Mouse (Mus musculus): ENCODE measurements around the gene Gm45717. TPM values are rescaled to one million over a fixed set of nuclear protein-coding genes. Genes with fewer than 3 reads are reported as not detected.

The Gm45717 gene
- polyA plus RNA-seq, 1 experiment: 1.1 TPM

- Histone ChIP-seq H3K36me3 (ENCODE audit: control insufficient read depth, insufficient read depth, low read length) (no peaks in the 10 kb centered on the region), H3K27me3 (ENCODE audit: control insufficient read depth, insufficient read depth, low read length) (no peaks in the 10 kb centered on the region), H3K27ac (ENCODE audit: insufficient read depth, low read depth, low read length) (peak overlapping the region; percentile 96), H3K4me3 (ENCODE audit: low read depth, low read length) (no peak overlapping the region), H3K4me1 (ENCODE audit: control insufficient read depth, insufficient read depth, insufficient read length, low read length) (peaks cover 26% of the 10 kb centered on the region)
- WGBS: 28% methylated on average over 5 of the region's 5 CpGs
- TF ChIP-seq POLR2A (IDR thresholded peaks at IDR 0.05; ENCODE audit: low read depth, low read length): 0 out of 2 replicates have a peak, but pooled peaks have one; percentile 16
- no peak for TF ChIP-seq CTCF (IDR thresholded peaks at IDR 0.05; ENCODE audit: extremely low read depth, insufficient read length, insufficient replicate concordance, low read depth, low read length)
Measured at GRCm38 (mm10) chr7:140912846-140913482, 42.8 kb downstream of the Gm45717 start.

- H3K4me3 ChIP-seq (ENCODE audit: low read depth, low read length): no peak overlapping the region
- peak overlapping the region; percentile 96 for H3K27ac ChIP-seq (ENCODE audit: insufficient read depth, low read depth, low read length)
- 20% methylated on average over 3 of the region's 3 CpGs for WGBS
- H3K27me3 ChIP-seq (ENCODE audit: control insufficient read depth, insufficient read depth, low read length): no peaks in the 10 kb centered on the region
- TF ChIP-seq CTCF (IDR thresholded peaks at IDR 0.05; ENCODE audit: extremely low read depth, insufficient read length, insufficient replicate concordance, low read depth, low read length): no peak
- H3K36me3 ChIP-seq (ENCODE audit: control insufficient read depth, insufficient read depth, low read length): no peaks in the 10 kb centered on the region
- peaks cover 26% of the 10 kb centered on the region for H3K4me1 ChIP-seq (ENCODE audit: control insufficient read depth, insufficient read depth, insufficient read length, low read length)
Measured at GRCm38 (mm10) chr7:140912293-140912692, 43.4 kb downstream of the Gm45717 start.

DNA sequence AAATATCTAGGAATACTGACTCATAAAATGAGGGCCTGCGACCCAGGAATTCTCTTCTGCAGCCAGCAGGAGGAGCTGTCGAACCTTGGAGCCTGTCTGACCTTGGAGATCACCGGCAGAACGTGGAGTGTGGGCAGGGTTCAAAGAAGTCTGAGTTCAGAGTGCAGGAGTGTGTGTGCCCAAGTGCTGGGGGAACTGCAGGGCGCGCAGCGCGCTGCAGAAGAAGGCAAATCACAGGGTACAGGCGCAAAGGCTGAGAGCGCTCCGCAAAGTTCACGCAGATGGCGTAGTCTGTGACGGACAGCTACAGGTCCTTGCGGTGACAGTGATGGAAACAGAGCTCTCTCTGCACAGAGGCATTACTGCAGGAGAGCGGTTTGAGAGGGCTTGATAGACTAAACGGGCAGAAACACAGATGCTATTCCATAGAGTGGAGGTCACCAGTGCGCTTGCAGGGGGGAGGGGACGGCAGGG lies 47.1 kb downstream of the Gm45717 start:
- H3K27ac ChIP-seq (ENCODE audit: insufficient read depth, low read depth, low read length): no peak overlapping the region
- no peak for TF ChIP-seq POLR2A (IDR thresholded peaks at IDR 0.05; ENCODE audit: low read depth, low read length)
- TF ChIP-seq CTCF (IDR thresholded peaks at IDR 0.05; ENCODE audit: extremely low read depth, insufficient read length, insufficient replicate concordance, low read depth, low read length): peak; percentile 96
- H3K4me3 ChIP-seq (ENCODE audit: low read depth, low read length): peak overlapping the region; percentile 34
- no peaks in the 10 kb centered on the region for H3K36me3 ChIP-seq (ENCODE audit: control insufficient read depth, insufficient read depth, low read length)
- peaks cover 5% of the 10 kb centered on the region for H3K4me1 ChIP-seq (ENCODE audit: control insufficient read depth, insufficient read depth, insufficient read length, low read length)
- no peaks in the 10 kb centered on the region for H3K27me3 ChIP-seq (ENCODE audit: control insufficient read depth, insufficient read depth, low read length)
- under 1% methylated on average over 19 of the region's 19 CpGs for WGBS

DNA sequence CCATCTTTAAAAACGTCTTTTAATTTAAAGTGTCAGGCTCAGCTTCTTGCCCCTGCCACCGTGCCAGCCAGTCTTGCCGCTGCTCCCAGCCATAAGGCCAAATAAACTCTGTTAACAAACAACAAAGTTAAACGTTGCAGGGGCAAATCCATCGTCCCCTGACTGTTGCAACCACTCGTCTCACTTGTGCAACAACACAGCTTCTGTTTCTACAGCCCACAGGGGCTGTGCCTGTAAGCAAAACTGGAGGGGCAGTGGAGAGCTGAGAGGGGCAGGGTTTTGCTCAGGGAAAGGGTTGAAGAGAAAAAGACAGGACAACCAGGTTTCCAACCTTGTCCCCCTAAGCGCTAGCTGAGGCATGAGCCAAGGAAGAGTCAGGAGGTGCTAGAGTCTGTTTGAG lies 47.6 kb downstream of the Gm45717 start:
- 49% methylated on average over 7 of the region's 7 CpGs for WGBS
- no peak for TF ChIP-seq POLR2A (IDR thresholded peaks at IDR 0.05; ENCODE audit: low read depth, low read length)
- TF ChIP-seq CTCF (IDR thresholded peaks at IDR 0.05; ENCODE audit: extremely low read depth, insufficient read length, insufficient replicate concordance, low read depth, low read length): no peak
- Histone ChIP-seq H3K36me3 (ENCODE audit: control insufficient read depth, insufficient read depth, low read length) (no peaks in the 10 kb centered on the region), H3K27ac (ENCODE audit: insufficient read depth, low read depth, low read length) (no peak overlapping the region), H3K4me3 (ENCODE audit: low read depth, low read length) (no peak overlapping the region), H3K27me3 (ENCODE audit: control insufficient read depth, insufficient read depth, low read length) (no peaks in the 10 kb centered on the region), H3K4me1 (ENCODE audit: control insufficient read depth, insufficient read depth, insufficient read length, low read length) (peaks cover 5% of the 10 kb centered on the region)

- no peak overlapping the region for H3K4me3 ChIP-seq (ENCODE audit: low read depth, low read length)
- no peak overlapping the region for H3K27ac ChIP-seq (ENCODE audit: insufficient read depth, low read depth, low read length)
- peaks cover 5% of the 10 kb centered on the region for H3K4me1 ChIP-seq (ENCODE audit: control insufficient read depth, insufficient read depth, insufficient read length, low read length)
- H3K36me3 ChIP-seq (ENCODE audit: control insufficient read depth, insufficient read depth, low read length): no peaks in the 10 kb centered on the region
- WGBS: 86% methylated on average over 7 of the region's 7 CpGs
- no peaks in the 10 kb centered on the region for H3K27me3 ChIP-seq (ENCODE audit: control insufficient read depth, insufficient read depth, low read length)
- no peak for TF ChIP-seq POLR2A (IDR thresholded peaks at IDR 0.05; ENCODE audit: low read depth, low read length)
- TF ChIP-seq CTCF (IDR thresholded peaks at IDR 0.05; ENCODE audit: extremely low read depth, insufficient read length, insufficient replicate concordance, low read depth, low read length): no peak
Measured at GRCm38 (mm10) chr7:140907697-140908096, 48.0 kb downstream of the Gm45717 start.

GRCm38 (mm10) chr7:140907131-140907530 lies 48.6 kb downstream of the Gm45717 start:
- no peaks in the 10 kb centered on the region for H3K36me3 ChIP-seq (ENCODE audit: control insufficient read depth, insufficient read depth, low read length)
- H3K4me3 ChIP-seq (ENCODE audit: low read depth, low read length): no peak overlapping the region
- peaks cover 2% of the 10 kb centered on the region; the same call in 1 of the 2 replicates for H3K4me1 ChIP-seq (ENCODE audit: control insufficient read depth, insufficient read depth, insufficient read length, low read length)
- no peaks in the 10 kb centered on the region for H3K27me3 ChIP-seq (ENCODE audit: control insufficient read depth, insufficient read depth, low read length)
- H3K27ac ChIP-seq (ENCODE audit: insufficient read depth, low read depth, low read length): no peak overlapping the region
- WGBS: 79% methylated on average over 13 of the region's 13 CpGs
- TF ChIP-seq CTCF (IDR thresholded peaks at IDR 0.05; ENCODE audit: extremely low read depth, insufficient read length, insufficient replicate concordance, low read depth, low read length) (no peak), POLR2A (IDR thresholded peaks at IDR 0.05; ENCODE audit: low read depth, low read length) (no peak)

DNA sequence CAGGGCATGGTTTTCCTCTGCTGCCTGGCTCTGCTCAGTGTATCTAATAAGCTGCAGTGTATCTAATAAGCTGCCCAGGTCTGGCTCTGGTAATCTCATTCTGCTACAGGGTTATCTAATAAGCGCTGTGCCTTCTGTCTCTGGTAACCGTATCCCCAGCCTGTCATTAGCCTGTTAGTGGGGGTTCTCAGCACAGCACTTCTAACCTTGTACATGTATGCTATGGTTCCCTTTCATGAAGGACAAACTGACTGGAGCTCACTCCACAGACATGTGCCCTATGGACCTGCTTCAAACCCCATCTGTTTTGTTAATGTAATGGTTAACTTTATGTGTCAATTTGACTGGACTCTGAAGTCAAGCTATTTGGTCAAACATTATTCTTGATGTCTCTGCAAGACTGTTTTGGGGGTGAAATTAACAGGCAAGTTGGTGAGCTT lies 50.1 kb downstream of the Gm45717 start:
- H3K4me1 ChIP-seq (ENCODE audit: control insufficient read depth, insufficient read depth, insufficient read length, low read length): peaks cover 2% of the 10 kb centered on the region; the same call in 1 of the 2 replicates
- no peak overlapping the region for H3K4me3 ChIP-seq (ENCODE audit: low read depth, low read length)
- no peak for TF ChIP-seq POLR2A (IDR thresholded peaks at IDR 0.05; ENCODE audit: low read depth, low read length)
- TF ChIP-seq CTCF (IDR thresholded peaks at IDR 0.05; ENCODE audit: extremely low read depth, insufficient read length, insufficient replicate concordance, low read depth, low read length): no peak
- 81% methylated on average over 2 of the region's 2 CpGs for WGBS
- H3K27ac ChIP-seq (ENCODE audit: insufficient read depth, low read depth, low read length): no peak overlapping the region
- H3K27me3 ChIP-seq (ENCODE audit: control insufficient read depth, insufficient read depth, low read length): no peaks in the 10 kb centered on the region
- no peaks in the 10 kb centered on the region for H3K36me3 ChIP-seq (ENCODE audit: control insufficient read depth, insufficient read depth, low read length)

Measured in small intestine, adult 2 months (tissue).